Mouse (Mus musculus) spleen, adult 12 weeks (tissue): ENCODE results near the gene Samd15.
A peak's percentile ranks its signal among the peaks of the same experiment; 100 is the strongest.
"Not testable (repeated sequence)": the region's sequence is repeated elsewhere in the genome, so short reads cannot be mapped to it uniquely, and the experiment has no call there.

Experiments
- DNase-seq: peaks from one replicate; pipeline ENCODE4 v3.0.0; 2022; ENCODE audit warnings: low spot score

The Samd15 gene

GRCm38 (mm10) chr12:87199206-87199972, at the start of gene Samd15:
Gene Samd15 (plus strand): TSS chr12:87199723.
- DNase-seq: no peak

DNA sequence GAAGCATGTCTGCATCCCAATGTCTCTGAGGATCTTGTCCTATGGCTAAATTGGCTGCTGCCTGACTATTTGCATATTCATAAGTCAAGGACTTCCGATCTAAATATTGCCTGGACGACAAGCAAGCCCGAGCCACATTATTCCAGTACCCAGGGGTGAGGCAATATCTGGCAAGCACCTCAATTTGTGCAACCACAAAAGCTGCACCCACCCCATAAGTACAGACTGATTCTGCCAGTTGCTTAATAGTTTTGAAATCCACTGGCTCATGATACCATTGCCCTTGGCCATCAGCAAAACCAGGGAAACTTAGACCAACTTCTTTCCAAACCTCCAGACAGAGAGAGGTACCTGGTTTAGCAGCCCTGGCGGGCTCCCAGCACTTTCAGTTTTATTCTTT, 45.1 kb upstream of the Samd15 start:
- DNase-seq: not testable (repeated sequence)

DNA sequence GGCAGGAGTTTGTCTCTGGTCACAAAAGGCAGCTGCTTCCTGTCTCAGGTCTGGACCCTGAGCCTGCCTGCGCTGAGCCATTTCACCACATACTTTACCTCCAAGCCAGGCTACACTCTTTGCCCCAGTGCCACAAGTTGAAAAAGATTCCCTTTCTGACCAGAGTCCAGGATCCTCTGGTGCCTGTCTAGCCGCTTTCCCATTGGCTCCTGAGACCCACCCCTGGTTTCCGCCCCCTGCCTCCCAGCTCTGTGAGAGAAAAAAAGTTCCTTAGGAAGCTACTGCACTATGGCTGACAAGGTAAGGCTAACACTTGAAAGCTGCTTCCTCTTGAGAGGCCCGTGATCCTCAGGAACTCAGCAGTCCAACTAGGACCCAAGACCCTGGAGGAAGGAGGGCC, 42.2 kb upstream of the Samd15 start:
- no peak for DNase-seq

GRCm38 (mm10) chr12:87158099-87158498, 41.4 kb upstream of the Samd15 start:
- DNase-seq: no peak

DNA sequence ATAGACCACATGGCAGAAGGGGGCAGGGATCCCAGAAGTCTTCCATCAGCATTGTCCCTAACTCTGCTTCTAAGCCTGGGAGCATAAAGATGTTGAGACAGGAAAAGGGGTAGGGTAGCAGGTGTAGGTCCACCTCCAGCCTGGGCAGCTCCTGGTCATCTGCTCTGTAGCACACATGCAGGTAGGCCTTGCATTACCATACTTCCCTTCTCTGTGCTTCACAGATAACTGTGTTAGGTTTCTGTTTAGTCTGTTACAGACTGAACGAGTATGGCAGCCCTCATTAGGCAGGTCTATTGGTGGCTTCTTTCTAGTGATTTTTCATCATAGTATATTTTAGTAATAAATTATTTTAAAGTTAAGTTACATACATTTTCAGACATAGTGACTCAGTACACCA, 39.2 kb upstream of the Samd15 start:
- DNase-seq: no peak

DNA sequence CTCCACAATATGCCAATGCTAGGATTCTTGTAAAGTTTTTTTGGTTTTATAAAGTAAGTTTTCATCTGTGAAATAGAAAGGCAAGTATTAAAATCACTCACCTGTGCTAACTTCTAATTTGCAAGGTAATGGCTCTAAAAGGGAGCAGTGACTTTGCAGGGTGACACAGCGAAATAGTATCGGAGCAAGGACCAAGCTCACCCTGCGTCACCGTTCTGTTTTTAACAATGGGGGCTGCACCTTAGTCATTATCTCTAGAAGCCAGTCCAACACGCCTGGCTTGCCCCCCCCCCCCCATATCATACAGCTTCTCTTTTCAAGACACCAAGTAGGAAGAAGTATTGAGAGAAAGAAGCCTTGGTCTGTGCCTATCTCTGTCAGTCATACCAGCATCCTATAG, 38.7 kb upstream of the Samd15 start:
- no peak for DNase-seq

DNA sequence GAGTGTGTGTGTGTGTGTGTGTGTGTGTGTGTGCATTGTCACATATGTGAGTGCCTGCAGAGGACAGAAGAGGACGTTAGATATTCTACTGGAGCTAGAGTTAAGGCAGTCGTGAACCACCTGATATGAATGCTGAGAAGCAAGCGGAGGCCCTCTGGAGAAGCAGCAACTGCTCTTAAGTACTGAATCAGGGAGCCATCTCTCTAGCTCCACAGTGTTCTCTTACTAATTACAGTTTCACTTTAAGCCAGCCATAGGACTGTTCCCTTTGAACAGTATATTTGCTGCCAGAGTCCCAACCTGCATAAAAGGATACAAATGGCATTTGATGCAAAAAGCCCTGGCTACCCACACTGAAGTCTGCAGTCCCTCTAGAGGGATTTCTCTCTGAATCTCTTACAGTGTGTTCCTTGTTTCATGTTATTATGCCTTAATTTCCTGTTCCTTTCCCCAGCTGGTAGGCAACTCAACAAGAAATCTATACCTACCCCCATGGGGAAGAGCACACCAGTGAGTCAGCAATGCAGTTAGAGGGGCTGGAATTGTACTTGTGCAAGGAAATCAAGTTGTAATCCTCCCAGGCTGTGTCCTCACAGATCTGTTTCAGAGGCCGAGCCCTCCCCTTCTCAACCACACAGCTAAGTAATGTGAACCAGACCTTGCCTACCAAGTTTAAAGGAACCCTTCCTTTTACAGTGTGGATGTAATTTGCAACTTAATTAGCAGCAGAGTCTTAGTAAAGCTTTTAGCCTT, 24.2 kb upstream of the Samd15 start:
- DNase-seq: no peak

GRCm38 (mm10) chr12:87177631-87178030, 21.9 kb upstream of the Samd15 start:
- no peak for DNase-seq

GRCm38 (mm10) chr12:87193008-87193407, 6.5 kb upstream of the Samd15 start:
- DNase-seq: no peak

GRCm38 (mm10) chr12:87195069-87195468, 4.5 kb upstream of the Samd15 start:
- DNase-seq: no peak

- no peak for DNase-seq
Observed at GRCm38 (mm10) chr12:87196310-87196709, 3.2 kb upstream of the Samd15 start.

DNA sequence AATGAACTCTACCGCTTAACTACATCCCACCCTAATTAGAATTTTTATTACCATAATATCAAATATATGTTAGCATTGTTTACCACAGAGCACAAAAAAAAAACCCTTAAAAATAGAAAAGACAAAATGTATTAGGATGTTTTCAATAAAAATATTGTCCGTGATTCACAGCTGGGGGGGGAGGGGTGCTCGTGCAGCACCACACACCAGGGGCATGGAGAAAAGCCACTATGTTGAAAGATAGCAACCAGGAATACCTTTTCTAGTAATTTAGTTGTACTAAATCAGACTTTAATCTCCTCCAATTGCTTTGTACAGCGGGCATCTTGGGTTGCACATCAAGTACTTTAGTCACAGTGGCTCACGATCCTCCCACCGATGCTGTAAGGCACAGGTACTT, 731 bp upstream of the Samd15 start:
- no peak for DNase-seq

- peak; percentile 63 for DNase-seq
Observed at GRCm38 (mm10) chr12:87199973-87200586, 557 bp downstream of the Samd15 start, which contains the start of gene Tmed8. Gene Tmed8 (minus strand): TSS chr12:87200454.

DNA sequence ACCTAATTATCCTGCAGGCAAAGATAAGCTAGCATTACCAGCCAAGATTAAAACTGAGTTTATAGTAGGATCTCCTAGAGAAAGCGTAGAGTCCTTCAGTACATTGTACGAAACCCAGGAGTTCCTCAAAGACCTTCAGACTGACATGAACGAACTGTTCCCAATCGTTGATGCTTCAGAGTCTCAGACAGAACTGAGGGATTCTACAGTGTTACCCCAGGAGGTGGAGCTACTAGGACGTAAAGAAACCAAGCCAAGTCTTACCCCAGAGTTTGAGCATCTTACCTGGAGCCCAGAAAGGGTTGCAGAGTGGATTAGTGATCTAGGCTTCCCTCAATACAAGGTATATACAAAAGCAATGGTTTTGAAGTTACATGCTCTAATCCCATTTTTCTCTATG, 2.2 kb downstream of the Samd15 start:
- DNase-seq: no peak

DNA sequence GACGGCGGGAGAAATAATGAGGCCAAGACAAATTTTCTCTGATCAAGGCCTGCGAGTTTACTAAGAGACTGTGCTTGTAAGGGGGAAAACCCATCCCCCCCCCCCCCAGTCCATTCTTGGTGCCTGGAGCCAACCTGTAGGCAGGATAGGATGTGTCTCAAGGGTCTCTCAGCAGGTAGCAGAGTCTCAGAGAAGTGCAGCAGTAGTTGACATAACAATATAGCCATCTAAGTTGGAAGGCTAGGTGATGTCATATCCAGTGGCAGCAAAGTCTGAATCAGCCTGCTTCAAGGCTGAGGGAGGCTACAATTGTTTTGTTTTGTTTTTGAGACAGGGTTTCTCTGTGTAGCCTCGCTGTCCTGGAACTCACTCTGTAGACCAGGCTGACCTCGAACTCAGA, 6.3 kb downstream of the Samd15 start:
- not testable (repeated sequence) for DNase-seq

GRCm38 (mm10) chr12:87212844-87213606, 13.5 kb downstream of the Samd15 start:
- no peak for DNase-seq

DNA sequence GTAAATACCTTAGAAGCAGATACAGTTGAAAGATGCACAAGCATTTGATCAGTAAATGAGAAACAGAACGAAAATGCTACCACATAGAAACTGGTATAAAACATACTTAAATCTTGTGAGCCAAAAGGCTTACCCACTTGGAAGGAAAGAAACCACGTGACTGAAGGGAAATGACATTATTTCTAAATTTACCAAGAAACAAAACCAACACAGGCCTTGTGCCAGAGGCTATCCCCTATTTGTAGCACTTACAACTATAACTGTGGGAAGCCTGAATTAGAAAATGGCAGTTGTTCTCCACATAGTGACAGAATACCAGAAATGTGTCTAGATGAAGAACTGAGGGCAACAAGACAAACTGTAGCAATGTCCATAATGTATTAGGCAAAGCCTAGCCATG, 16.5 kb downstream of the Samd15 start:
- no peak for DNase-seq

- no peak for DNase-seq
Observed at GRCm38 (mm10) chr12:87217596-87217995, 18.1 kb downstream of the Samd15 start.

DNA sequence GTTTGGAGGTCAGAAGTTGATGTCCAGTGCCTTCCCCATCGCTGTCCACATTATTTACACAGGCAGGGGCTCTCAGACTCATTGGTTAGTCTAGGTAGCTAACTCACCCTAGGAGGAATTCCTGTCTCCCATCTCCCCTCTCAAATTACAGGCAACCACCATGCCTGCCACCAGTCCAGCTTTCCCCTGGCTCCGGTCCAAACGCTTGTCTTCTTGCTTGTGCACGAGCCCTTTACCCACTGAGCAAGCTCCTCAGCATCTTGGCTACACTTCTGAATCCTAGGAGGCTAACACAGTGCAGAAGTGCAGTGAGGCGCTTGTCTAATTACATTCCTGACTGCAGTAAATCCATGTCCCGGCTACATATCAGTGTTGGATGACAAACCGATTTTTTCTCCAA, 19.8 kb downstream of the Samd15 start:
- DNase-seq: no peak

DNA sequence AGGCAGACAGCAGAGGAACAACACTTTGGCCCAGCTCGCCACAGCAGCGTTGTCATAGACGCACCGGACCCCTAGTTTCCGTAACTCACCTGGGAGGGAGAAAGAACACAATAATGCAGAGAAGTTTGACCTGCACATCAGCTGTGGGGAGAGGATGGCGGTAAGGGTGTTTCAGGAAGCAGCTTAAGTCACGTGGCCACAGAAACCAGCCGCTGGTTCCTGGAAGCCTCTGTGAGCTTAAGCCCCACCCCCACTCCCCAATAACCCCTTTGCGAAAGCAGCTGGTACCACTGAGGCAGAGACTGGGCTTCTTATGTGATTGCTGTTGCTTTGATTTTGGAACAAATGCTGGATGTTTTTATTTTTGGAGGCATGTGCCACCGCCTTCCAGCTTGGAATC, 25.4 kb downstream of the Samd15 start:
- DNase-seq: no peak

DNA sequence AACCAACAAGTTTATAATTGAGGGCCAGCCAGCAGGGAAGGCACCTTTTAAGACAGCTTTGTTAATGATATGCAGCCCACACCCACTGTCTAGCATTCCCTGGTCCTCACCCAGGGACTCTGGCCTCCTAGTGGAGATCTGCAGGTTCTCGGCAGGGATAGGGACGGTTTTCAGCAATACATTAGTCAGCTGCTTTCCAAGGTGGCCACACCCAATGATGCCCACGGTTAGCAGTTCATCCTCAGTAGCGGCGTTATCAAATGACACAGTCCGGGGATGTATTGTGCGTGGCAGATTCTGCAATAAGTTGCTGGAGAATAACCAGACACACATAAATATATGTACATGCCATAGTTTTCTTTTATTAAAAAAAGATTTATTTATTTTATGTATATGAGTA, 27.3 kb downstream of the Samd15 start:
- no peak for DNase-seq

GRCm38 (mm10) chr12:87229633-87230032, 30.1 kb downstream of the Samd15 start:
- DNase-seq: no peak
